Mouse (Mus musculus) gastrocnemius, adult 18-20 months (tissue): ENCODE results near the gene Kbtbd13. TPM values are rescaled to one million over a fixed set of nuclear protein-coding genes. Genes with fewer than 3 reads are reported as not detected.

ENCODE experiments used
- DNase-seq: peaks from one replicate; pipeline ENCODE4 v3.0.0; 2021; ENCODE audit warnings: low spot score
- long read RNA-seq, 2 experiments: library from polyadenylated mRNA; stranded (forward); transcript quantifications; one replicate each; pipeline ENCODE4 v2.0.0; 2021
- total RNA-seq, 2 experiments: library from RNA; stranded (reverse); gene quantifications; 2 replicates each; pipeline ENCODE4 v1.2.3; 2021

Gene Kbtbd13
- total RNA-seq, result 10 to 100 TPM; 10.7 to 11.6 TPM
- long read RNA-seq, experiment 1, transcript Kbtbd13-201 (1 exons, 2,969 nt), result major isoform, 29 of 29 reads
- long read RNA-seq, experiment 1, partial matches to known transcripts, result 0 of 29 reads
- long read RNA-seq, experiment 1, other reads (novel, unspliced or antisense), result 0 of 29 reads
- long read RNA-seq, experiment 2, transcript Kbtbd13-201 (1 exons, 2,969 nt), result major isoform, 12 of 12 reads
- long read RNA-seq, experiment 2, partial matches to known transcripts, result 0 of 12 reads
- long read RNA-seq, experiment 2, other reads (novel, unspliced or antisense), result 0 of 12 reads

GRCm38 (mm10) chr9:65391613-65391964, at the start of gene Kbtbd13:
Gene Kbtbd13 (minus strand): TSS chr9:65391652.
- peak; percentile 73 for DNase-seq

- peak; percentile 92 for DNase-seq
Observed at GRCm38 (mm10) chr9:65435671-65436301, 44.3 kb upstream of the Kbtbd13 start, which contains the start of gene Mtfmt. Gene Mtfmt (plus strand): TSS chr9:65435782.

GRCm38 (mm10) chr9:65435211-65435610, 43.8 kb upstream of the Kbtbd13 start:
- DNase-seq, result no peak

- DNase-seq, result peak; percentile 24
Observed at GRCm38 (mm10) chr9:65434140-65434539, 42.7 kb upstream of the Kbtbd13 start.

- DNase-seq, result peak; percentile 93
Observed at GRCm38 (mm10) chr9:65432236-65432635, 40.8 kb upstream of the Kbtbd13 start.

- no peak for DNase-seq
Observed at GRCm38 (mm10) chr9:65430921-65431320, 39.5 kb upstream of the Kbtbd13 start.

GRCm38 (mm10) chr9:65430401-65430800, 38.9 kb upstream of the Kbtbd13 start:
- no peak for DNase-seq

GRCm38 (mm10) chr9:65428003-65428402, 36.6 kb upstream of the Kbtbd13 start:
- DNase-seq, result no peak

- DNase-seq, result no peak
Observed at GRCm38 (mm10) chr9:65427511-65427910, 36.1 kb upstream of the Kbtbd13 start.

- no peak for DNase-seq
Observed at GRCm38 (mm10) chr9:65424393-65424792, 32.9 kb upstream of the Kbtbd13 start.

GRCm38 (mm10) chr9:65422760-65423501, 31.5 kb upstream of the Kbtbd13 start, which contains the start of gene Slc51b:
Gene Slc51b (minus strand): TSS chr9:65422955.
- DNase-seq, result no peak

- DNase-seq, result no peak
Observed at GRCm38 (mm10) chr9:65419633-65420032, 28.2 kb upstream of the Kbtbd13 start.

GRCm38 (mm10) chr9:65417738-65418137, 26.3 kb upstream of the Kbtbd13 start:
- DNase-seq, result no peak

- DNase-seq, result no peak
Observed at GRCm38 (mm10) chr9:65411326-65411725, 19.9 kb upstream of the Kbtbd13 start.

GRCm38 (mm10) chr9:65410378-65410777, 18.9 kb upstream of the Kbtbd13 start:
- DNase-seq, result no peak

GRCm38 (mm10) chr9:65408871-65409295, 17.4 kb upstream of the Kbtbd13 start:
- DNase-seq, result peak; percentile 80

GRCm38 (mm10) chr9:65407861-65408260, 16.4 kb upstream of the Kbtbd13 start:
- no peak for DNase-seq

GRCm38 (mm10) chr9:65407327-65407726, 15.9 kb upstream of the Kbtbd13 start:
- DNase-seq, result no peak

- peak; percentile 63 for DNase-seq
Observed at GRCm38 (mm10) chr9:65405184-65405449, 13.7 kb upstream of the Kbtbd13 start.

- DNase-seq, result peak; percentile 89
Observed at GRCm38 (mm10) chr9:65404331-65405183, 13.1 kb upstream of the Kbtbd13 start.

- DNase-seq, result no peak
Observed at GRCm38 (mm10) chr9:65399934-65400333, 8.5 kb upstream of the Kbtbd13 start.

GRCm38 (mm10) chr9:65398279-65398678, 6.8 kb upstream of the Kbtbd13 start, which contains the start of gene Rasl12:
Gene Rasl12 (plus strand): TSS chr9:65398506.
- peak; percentile 65 for DNase-seq
